Mouse (Mus musculus) ES-Bruce4 (cell line): ENCODE data around the gene Slc2a13. TPM values are rescaled to one million over a fixed set of nuclear protein-coding genes. Genes with fewer than 3 reads are reported as not detected.

Experiments
- H3K27ac ChIP-seq: 2 replicates; pipeline ENCODE4 v1.5.1; 2012; ENCODE audit warnings: low read length, inconsistent platforms; ENCODE audit not compliant: insufficient read depth
- H3K27me3 ChIP-seq: 2 replicates; pipeline ENCODE4 v1.6.1; 2012; ENCODE audit warnings: mild to moderate bottlenecking, low read length, inconsistent platforms; ENCODE audit not compliant: control insufficient read depth, poor library complexity, insufficient read depth, severe bottlenecking
- H3K36me3 ChIP-seq: 2 replicates; pipeline ENCODE4 v1.6.1; 2012; ENCODE audit warnings: inconsistent platforms, mild to moderate bottlenecking, low read length, moderate library complexity; ENCODE audit not compliant: control insufficient read depth, poor library complexity, insufficient read depth, severe bottlenecking
- H3K4me1 ChIP-seq: one replicate; pipeline ENCODE4 v1.8.1; 2011; ENCODE audit warnings: low read length; ENCODE audit not compliant: control insufficient read depth, insufficient read depth
- H3K4me3 ChIP-seq: 2 replicates; pipeline ENCODE4 v1.5.1; 2011; ENCODE audit warnings: low read depth, mild to moderate bottlenecking, low read length
- H3K9ac ChIP-seq: 2 replicates; pipeline ENCODE4 v1.6.1; 2012; ENCODE audit warnings: low read depth, mild to moderate bottlenecking, inconsistent platforms; ENCODE audit not compliant: poor library complexity, severe bottlenecking
- H3K9me3 ChIP-seq: replicated peaks from 2 replicates; pipeline ENCODE4 v1.6.1; 2012; ENCODE audit warnings: mild to moderate bottlenecking, low read length, inconsistent platforms; ENCODE audit not compliant: control insufficient read depth, poor library complexity, insufficient read depth, severe bottlenecking
- CTCF ChIP-seq: IDR thresholded peaks from one replicate; pipeline ENCODE4 v1.8.1; 2011; ENCODE audit warnings: low read depth, low read length
- EP300 ChIP-seq: IDR thresholded peaks from 2 replicates; pipeline ENCODE4 v1.6.1; 2011; ENCODE audit warnings: low read depth, low read length; ENCODE audit not compliant: insufficient read depth
- POLR2A ChIP-seq: IDR thresholded peaks from one replicate; pipeline ENCODE4 v1.8.1; 2011; ENCODE audit warnings: low read length; ENCODE audit not compliant: insufficient read depth
- polyA plus RNA-seq: library from polyadenylated mRNA; stranded (reverse); fragments of >200 nt; gene quantifications from 2 replicates; pipeline ENCODE4 v1.2.4, GENCODE M21; 2011; ENCODE audit warnings: low read depth; ENCODE audit not compliant: missing spikeins, insufficient read depth, insufficient read length

Gene Slc2a13
- polyA plus RNA-seq, 1 experiment, result not detected

DNA sequence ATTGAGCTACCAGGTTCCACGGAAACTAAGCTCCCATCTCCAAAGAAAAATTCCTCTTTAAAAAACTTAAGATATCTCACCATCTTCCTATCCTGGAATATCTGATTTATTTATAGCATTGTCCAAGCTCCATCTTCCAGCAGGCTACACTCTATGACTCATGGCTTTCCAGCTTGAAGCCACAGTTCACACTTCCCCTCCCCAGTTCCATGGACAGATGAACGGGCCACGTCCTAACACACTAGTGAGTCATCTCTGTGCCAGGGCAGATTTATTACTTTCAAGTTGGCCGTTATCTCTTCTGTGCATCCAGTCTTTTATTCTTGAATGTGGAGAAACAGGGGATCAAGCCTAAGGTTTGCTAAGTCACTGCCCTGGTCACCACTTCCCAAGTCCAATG is 78.0 kb downstream of the Slc2a13 start:
- H3K36me3 ChIP-seq, result no peaks in the 10 kb centered on the region
- no peak overlapping the region for H3K9ac ChIP-seq
- H3K4me1 ChIP-seq, result no peaks in the 10 kb centered on the region
- H3K27ac ChIP-seq, result no peak overlapping the region
- no peak overlapping the region for H3K4me3 ChIP-seq
- TF ChIP-seq CTCF, result no peak
- TF ChIP-seq EP300, result no peak
- no peak for TF ChIP-seq POLR2A
- no peaks in the 10 kb centered on the region for H3K9me3 ChIP-seq
- no peaks in the 10 kb centered on the region for H3K27me3 ChIP-seq

DNA sequence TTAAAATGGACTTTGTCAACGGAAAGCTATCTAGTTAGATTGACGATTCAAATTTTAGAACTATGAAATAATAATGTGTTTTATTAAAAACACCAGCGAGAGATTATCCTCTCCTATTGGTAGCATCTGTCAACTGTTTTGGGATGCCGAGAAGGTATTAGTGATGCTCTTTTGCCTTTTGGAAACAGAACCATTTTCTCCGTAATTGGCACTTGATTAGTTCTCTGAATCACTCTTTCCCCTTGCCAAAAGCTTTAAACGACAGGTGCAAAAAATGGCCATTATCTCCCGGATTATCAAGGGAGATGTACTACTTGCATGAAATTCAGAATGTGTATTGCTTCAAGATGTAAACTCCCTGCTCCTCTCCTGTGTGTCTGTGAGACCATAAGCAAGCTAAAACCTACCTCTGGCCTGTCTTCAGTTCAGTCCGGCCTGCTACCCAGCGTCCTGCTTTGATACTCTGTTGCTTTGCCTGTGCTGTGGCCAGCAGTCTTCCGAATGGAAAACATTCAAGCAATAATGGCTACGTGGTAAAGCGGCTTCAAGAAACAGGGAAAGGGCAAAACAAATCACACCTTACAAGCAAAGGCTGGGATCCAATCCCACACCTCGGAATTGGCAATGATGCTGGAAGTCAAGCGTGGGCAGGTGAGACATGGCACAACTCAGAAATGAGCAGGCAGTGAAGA is 93.0 kb downstream of the Slc2a13 start:
- Histone ChIP-seq H3K27me3 (no peaks in the 10 kb centered on the region), H3K9ac (no peak overlapping the region), H3K36me3 (no peaks in the 10 kb centered on the region), H3K9me3 (no peaks in the 10 kb centered on the region), H3K27ac (no peak overlapping the region), H3K4me1 (no peaks in the 10 kb centered on the region), H3K4me3 (no peak overlapping the region)
- TF ChIP-seq CTCF, result no peak
- TF ChIP-seq POLR2A, result no peak
- no peak for TF ChIP-seq EP300

- Histone ChIP-seq H3K36me3 (no peaks in the 10 kb centered on the region), H3K27ac (no peak overlapping the region), H3K4me1 (no peaks in the 10 kb centered on the region), H3K9me3 (no peaks in the 10 kb centered on the region; the same call in 1 of the 2 replicates), H3K4me3 (no peak overlapping the region), H3K27me3 (no peaks in the 10 kb centered on the region), H3K9ac (no peak overlapping the region)
- TF ChIP-seq POLR2A (no peak), EP300 (no peak), CTCF (no peak)
Measured at GRCm38 (mm10) chr15:91477766-91478165, 95.3 kb downstream of the Slc2a13 start.

GRCm38 (mm10) chr15:91473690-91474409 is 99.2 kb downstream of the Slc2a13 start:
- H3K4me1 ChIP-seq, result no peaks in the 10 kb centered on the region
- no peaks in the 10 kb centered on the region for H3K36me3 ChIP-seq
- TF ChIP-seq CTCF (no peak), POLR2A (no peak)
- no peak overlapping the region for H3K4me3 ChIP-seq
- no peak overlapping the region for H3K9ac ChIP-seq
- no peaks in the 10 kb centered on the region; the same call in 1 of the 2 replicates for H3K9me3 ChIP-seq
- H3K27ac ChIP-seq, result no peak overlapping the region
- no peaks in the 10 kb centered on the region for H3K27me3 ChIP-seq

- Histone ChIP-seq H3K4me3 (no peak overlapping the region), H3K36me3 (no peaks in the 10 kb centered on the region), H3K27me3 (no peaks in the 10 kb centered on the region; the same call in 1 of the 2 replicates), H3K4me1 (no peaks in the 10 kb centered on the region), H3K9ac (no peak overlapping the region), H3K27ac (no peak overlapping the region), H3K9me3 (no peaks in the 10 kb centered on the region)
- TF ChIP-seq CTCF (no peak), POLR2A (no peak), EP300 (no peak)
Measured at GRCm38 (mm10) chr15:91465331-91465730, 107.7 kb downstream of the Slc2a13 start.

- H3K9me3 ChIP-seq, result no peaks in the 10 kb centered on the region
- H3K36me3 ChIP-seq, result no peaks in the 10 kb centered on the region
- no peaks in the 10 kb centered on the region; the same call in 1 of the 2 replicates for H3K27me3 ChIP-seq
- no peak for TF ChIP-seq POLR2A
- TF ChIP-seq EP300, result no peak
- no peak for TF ChIP-seq CTCF
- no peak overlapping the region for H3K27ac ChIP-seq
- no peak overlapping the region for H3K4me3 ChIP-seq
- H3K9ac ChIP-seq, result no peak overlapping the region
- H3K4me1 ChIP-seq, result no peaks in the 10 kb centered on the region
Measured at GRCm38 (mm10) chr15:91463857-91464435, 109.1 kb downstream of the Slc2a13 start.
